Mouse (Mus musculus) liver, embryonic 14.5 days (tissue): ENCODE results near the gene Tuba3b.

Experiments
- CTCF ChIP-seq: IDR thresholded peaks from 2 replicates; pipeline ENCODE4 v1.5.1; 2016; ENCODE audit warnings: antibody characterized with exemption, low read depth, control low read depth
- EP300 ChIP-seq: IDR thresholded peaks from 2 replicates; pipeline ENCODE4 v1.6.1; 2016; ENCODE audit warnings: antibody characterized with exemption, low read depth

GRCm38 (mm10) chr6:145667654-145668053 lies 52.1 kb downstream of the Tuba3b start:
- TF ChIP-seq CTCF (no peak), EP300 (no peak)
